Mouse (Mus musculus): ENCODE data around the gene Pkp4.

- TF ChIP-seq CTCF (IDR thresholded peaks at IDR 0.05; ENCODE audit: borderline replicate concordance, insufficient read depth, low read length) (no peak), POLR2A (IDR thresholded peaks at IDR 0.05; ENCODE audit: low read depth, low read length) (no peak)
These were observed 217.4 kb downstream of the Pkp4 start for GRCm38 (mm10) chr2:59378096-59378495.

All from embryonic fibroblast, embryonic 13.5 days (primary cell).